Mouse (Mus musculus) retina, embryonic 14.5 days (tissue): ENCODE results near the gene Fam198a.
A peak's percentile ranks its signal among the peaks of the same experiment; 100 is the strongest.

Experiments used
- DNase-seq: peaks from one replicate; pipeline ENCODE4 v3.0.0-alpha.2; 2015; ENCODE audit warnings: low spot score

The Fam198a gene

GRCm38 (mm10) chr9:121982214-121982613, 31.4 kb downstream of the Fam198a start:
- DNase-seq = no peak

- DNase-seq = no peak
Measured at GRCm38 (mm10) chr9:121982665-121983064, 31.9 kb downstream of the Fam198a start.

- peak; percentile 83 for DNase-seq
Measured at GRCm38 (mm10) chr9:121983504-121983903, 32.7 kb downstream of the Fam198a start.

- peak; percentile 88 for DNase-seq
Measured at GRCm38 (mm10) chr9:121984465-121985461, 34.0 kb downstream of the Fam198a start.

GRCm38 (mm10) chr9:121988910-121989309, 38.1 kb downstream of the Fam198a start:
- no peak for DNase-seq

GRCm38 (mm10) chr9:121989536-121989935, 38.7 kb downstream of the Fam198a start:
- no peak for DNase-seq

- no peak for DNase-seq
Measured at GRCm38 (mm10) chr9:121991041-121991440, 40.3 kb downstream of the Fam198a start.

- no peak for DNase-seq
Measured at GRCm38 (mm10) chr9:121993047-121993446, 42.3 kb downstream of the Fam198a start.

GRCm38 (mm10) chr9:121995077-121995476, 44.3 kb downstream of the Fam198a start:
- DNase-seq = no peak

- DNase-seq = peak; percentile 85
Measured at GRCm38 (mm10) chr9:121995508-121996131, 44.8 kb downstream of the Fam198a start.

- DNase-seq = no peak
Measured at GRCm38 (mm10) chr9:121997010-121997409, 46.2 kb downstream of the Fam198a start, which contains the start of gene Pomgnt2. Gene Pomgnt2 (minus strand): TSS chr9:121997110.

GRCm38 (mm10) chr9:121997978-121998377, 47.2 kb downstream of the Fam198a start:
- no peak for DNase-seq

GRCm38 (mm10) chr9:122006175-122006574, 55.4 kb downstream of the Fam198a start:
- DNase-seq = no peak

- peak; percentile 56 for DNase-seq
Measured at GRCm38 (mm10) chr9:122006609-122007008, 55.8 kb downstream of the Fam198a start.

GRCm38 (mm10) chr9:122008876-122009275, 58.1 kb downstream of the Fam198a start:
- DNase-seq = no peak

GRCm38 (mm10) chr9:122010751-122011150, 60.0 kb downstream of the Fam198a start:
- no peak for DNase-seq

GRCm38 (mm10) chr9:122012816-122013215, 62.0 kb downstream of the Fam198a start:
- DNase-seq = no peak

- DNase-seq = no peak
Measured at GRCm38 (mm10) chr9:122013629-122014028, 62.8 kb downstream of the Fam198a start.

- DNase-seq = peak; percentile 82
Measured at GRCm38 (mm10) chr9:122014241-122014667, 63.5 kb downstream of the Fam198a start.

- no peak for DNase-seq
Measured at GRCm38 (mm10) chr9:122018079-122018478, 67.3 kb downstream of the Fam198a start.

- DNase-seq = peak; percentile 83
Measured at GRCm38 (mm10) chr9:122018782-122019395, 68.1 kb downstream of the Fam198a start.

- DNase-seq = no peak
Measured at GRCm38 (mm10) chr9:122020321-122020720, 69.5 kb downstream of the Fam198a start.
